Mouse (Mus musculus): ENCODE results near the gene Sema4d.
"Not testable (repeated sequence)": the region's sequence is repeated elsewhere in the genome, so short reads cannot be mapped to it uniquely, and the experiment has no call there.

The Sema4d gene

DNA sequence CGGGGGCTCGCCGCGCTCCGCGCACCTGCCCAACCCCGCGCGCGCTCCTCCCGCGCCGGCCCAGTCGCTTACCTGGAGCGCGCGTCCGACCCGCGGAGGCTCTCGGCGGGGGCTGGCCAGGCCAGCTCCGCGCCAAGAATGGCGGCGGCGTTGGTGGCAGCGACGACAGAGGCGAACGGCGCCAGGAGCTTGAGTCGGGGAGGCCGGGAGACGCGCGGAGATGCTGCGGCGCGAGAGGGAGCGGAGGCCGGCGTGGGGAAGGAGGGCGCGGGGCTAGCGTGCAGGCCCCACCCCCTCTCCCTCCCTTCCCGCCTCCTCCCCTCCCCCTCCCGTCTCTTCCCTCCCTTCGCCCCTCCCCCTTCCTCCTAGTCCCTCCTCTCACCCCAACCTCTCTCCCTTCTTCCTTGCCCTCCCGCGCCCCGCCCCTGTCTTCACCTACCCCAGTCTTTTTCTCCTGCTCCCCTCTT is at the start of gene Sema4d:
Sema4d (minus strand) TSS at position 323 of the 467 bp plus-strand sequence.
- Histone ChIP-seq H3K36me3 (ENCODE audit: control insufficient read depth, insufficient read depth, low read length, poor library complexity, severe bottlenecking) (no peaks in the 10 kb centered on the region), H3K27me3 (ENCODE audit: control insufficient read depth, insufficient read depth, low read length, poor library complexity, severe bottlenecking) (no peaks in the 10 kb centered on the region)
- peak; percentile 79 for DNase-seq (ENCODE audit: low read depth, low spot score)

GRCm38 (mm10) chr13:51843298-51843697 is 49.8 kb upstream of the Sema4d start:
- DNase-seq (ENCODE audit: low read depth, low spot score), result no peak
- H3K27me3 ChIP-seq (ENCODE audit: control insufficient read depth, insufficient read depth, low read length, poor library complexity, severe bottlenecking), result no peaks in the 10 kb centered on the region
- H3K36me3 ChIP-seq (ENCODE audit: control insufficient read depth, insufficient read depth, low read length, poor library complexity, severe bottlenecking), result no peaks in the 10 kb centered on the region

DNA sequence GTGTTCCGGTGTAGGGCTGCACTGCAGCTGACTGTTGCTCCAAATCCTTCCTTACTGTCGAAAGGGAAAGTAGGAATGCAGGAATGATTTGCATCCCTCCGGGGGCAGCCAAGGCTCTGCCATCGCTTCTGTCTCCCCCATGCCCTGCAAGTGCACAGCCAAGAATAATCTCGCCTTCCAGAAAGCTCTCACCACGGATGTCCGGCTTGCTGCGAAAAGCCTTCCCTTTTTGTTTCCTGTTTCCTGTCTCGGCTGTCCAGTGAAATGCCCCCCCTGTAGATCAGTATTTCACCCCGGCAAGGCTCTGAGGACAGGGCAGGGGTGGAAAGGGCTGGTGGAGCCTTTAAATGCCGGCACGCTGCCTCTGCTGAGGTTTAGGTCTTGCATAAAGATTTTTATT is 49.2 kb upstream of the Sema4d start:
- no peak for DNase-seq (ENCODE audit: low read depth, low spot score)
- Histone ChIP-seq H3K36me3 (ENCODE audit: control insufficient read depth, insufficient read depth, low read length, poor library complexity, severe bottlenecking) (no peaks in the 10 kb centered on the region), H3K27me3 (ENCODE audit: control insufficient read depth, insufficient read depth, low read length, poor library complexity, severe bottlenecking) (no peaks in the 10 kb centered on the region)

DNA sequence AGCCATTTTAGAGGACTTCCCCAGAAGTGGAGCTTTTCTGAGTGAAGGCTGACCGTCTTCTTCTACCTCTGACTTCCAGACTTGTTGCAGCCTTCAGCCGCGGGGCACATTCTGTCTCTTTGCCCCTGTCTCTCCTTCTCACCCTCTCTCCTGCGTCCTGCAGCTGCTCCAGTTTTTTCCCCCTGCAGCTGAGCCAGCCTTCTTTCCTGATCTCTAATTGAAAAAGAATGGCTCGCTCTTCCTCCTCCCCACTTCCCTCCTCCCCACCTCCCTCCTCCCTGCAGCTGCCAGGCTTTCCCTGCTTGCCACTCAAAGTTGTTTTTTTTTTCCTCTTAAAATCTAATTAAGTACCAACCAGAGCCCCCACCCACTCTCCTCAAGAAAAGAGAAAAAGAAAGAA is 48.6 kb upstream of the Sema4d start:
- DNase-seq (ENCODE audit: low read depth, low spot score), result no peak
- no peaks in the 10 kb centered on the region for H3K27me3 ChIP-seq (ENCODE audit: control insufficient read depth, insufficient read depth, low read length, poor library complexity, severe bottlenecking)
- H3K36me3 ChIP-seq (ENCODE audit: control insufficient read depth, insufficient read depth, low read length, poor library complexity, severe bottlenecking), result no peaks in the 10 kb centered on the region

DNA sequence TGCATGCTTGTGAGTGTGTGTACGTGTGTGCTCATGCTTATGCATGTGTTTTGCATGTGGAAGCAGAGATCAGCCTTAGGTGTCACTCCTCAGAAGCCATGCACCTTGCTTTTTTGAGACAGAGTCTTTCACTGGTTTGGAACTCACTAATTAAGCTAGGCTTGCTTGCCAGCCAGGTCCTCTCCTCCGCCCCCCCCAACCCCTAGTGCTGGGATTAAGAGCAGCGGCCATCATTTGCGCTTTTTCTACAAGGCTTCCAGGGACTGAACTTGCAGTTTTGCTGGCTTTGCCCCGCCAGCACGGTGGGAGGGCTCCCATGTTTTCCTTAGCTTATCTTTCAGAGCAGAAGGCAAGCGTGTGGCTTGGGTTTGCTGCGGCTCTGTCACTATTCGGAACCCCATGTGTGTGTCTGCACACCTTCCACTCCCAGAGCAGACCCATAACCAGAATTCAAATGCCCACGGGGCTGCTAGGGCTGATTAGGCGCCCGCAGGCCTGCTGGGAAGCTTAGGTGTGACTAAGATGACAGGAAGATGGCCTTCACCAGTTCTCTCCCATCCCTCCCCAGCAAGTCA is 48.1 kb upstream of the Sema4d start:
- no peak for DNase-seq (ENCODE audit: low read depth, low spot score)
- Histone ChIP-seq H3K27me3 (ENCODE audit: control insufficient read depth, insufficient read depth, low read length, poor library complexity, severe bottlenecking) (no peaks in the 10 kb centered on the region), H3K36me3 (ENCODE audit: control insufficient read depth, insufficient read depth, low read length, poor library complexity, severe bottlenecking) (no peaks in the 10 kb centered on the region)

GRCm38 (mm10) chr13:51840702-51841101 is 47.2 kb upstream of the Sema4d start:
- Histone ChIP-seq H3K27me3 (ENCODE audit: control insufficient read depth, insufficient read depth, low read length, poor library complexity, severe bottlenecking) (no peaks in the 10 kb centered on the region), H3K36me3 (ENCODE audit: control insufficient read depth, insufficient read depth, low read length, poor library complexity, severe bottlenecking) (no peaks in the 10 kb centered on the region)
- no peak for DNase-seq (ENCODE audit: low read depth, low spot score)

DNA sequence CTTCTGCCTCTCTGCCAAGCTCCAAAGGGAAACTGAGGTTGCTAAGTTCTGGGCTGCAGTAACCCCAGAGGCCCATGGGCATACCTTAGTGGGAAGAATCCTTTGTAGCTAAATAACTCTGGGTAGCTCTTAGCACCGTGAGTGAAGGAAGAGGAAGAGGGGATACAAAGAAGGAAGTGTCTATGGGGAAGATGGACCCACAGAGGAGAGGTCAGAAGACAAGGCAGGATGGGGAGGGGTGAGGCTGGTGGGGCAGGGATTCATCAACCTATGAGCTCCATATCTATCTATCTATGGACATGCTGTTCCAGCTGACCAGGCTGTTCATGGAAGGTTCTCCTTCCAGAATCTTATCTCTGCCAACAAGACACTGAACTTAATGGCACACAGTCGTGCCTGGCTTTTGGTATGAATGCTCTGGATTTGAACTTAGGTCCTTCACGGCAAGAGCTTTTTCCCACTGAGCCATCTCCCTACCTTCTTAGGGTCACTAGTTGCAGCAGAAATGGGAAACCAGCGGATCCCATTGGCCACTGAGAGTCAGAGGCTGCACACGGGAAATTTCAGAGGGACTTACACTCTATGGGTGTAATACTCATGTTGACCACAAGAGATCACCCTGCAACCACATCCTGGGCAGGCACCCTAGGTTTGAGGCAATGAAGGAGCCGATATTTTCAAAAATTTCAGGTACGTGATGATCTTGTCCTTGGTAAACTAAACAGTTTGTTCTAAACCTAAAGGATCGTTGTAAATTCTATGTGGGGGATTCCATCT is 45.9 kb upstream of the Sema4d start:
- DNase-seq (ENCODE audit: low read depth, low spot score), result peak; percentile 83
- H3K27me3 ChIP-seq (ENCODE audit: control insufficient read depth, insufficient read depth, low read length, poor library complexity, severe bottlenecking), result no peaks in the 10 kb centered on the region
- no peaks in the 10 kb centered on the region for H3K36me3 ChIP-seq (ENCODE audit: control insufficient read depth, insufficient read depth, low read length, poor library complexity, severe bottlenecking)

DNA sequence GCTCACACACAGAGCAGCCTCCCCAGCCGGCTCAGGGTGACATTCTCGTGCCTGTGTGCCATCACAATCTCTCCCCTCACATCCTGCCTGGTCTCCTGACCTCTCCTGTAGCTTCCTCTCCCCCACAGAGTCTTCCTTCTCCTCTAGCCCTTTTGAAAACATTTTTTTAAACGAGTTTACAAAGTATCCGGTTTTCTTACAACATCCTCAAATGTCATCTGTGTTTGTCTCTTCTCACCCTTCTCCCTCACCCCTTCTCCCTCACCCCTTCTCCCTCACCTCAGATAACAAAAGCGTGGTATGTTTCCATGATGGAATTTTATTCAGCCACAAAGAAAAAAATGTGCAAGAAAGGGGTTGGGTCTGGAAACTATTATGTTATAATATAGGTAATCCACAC is 43.9 kb upstream of the Sema4d start:
- DNase-seq (ENCODE audit: low read depth, low spot score), result no peak
- Histone ChIP-seq H3K27me3 (ENCODE audit: control insufficient read depth, insufficient read depth, low read length, poor library complexity, severe bottlenecking) (no peaks in the 10 kb centered on the region), H3K36me3 (ENCODE audit: control insufficient read depth, insufficient read depth, low read length, poor library complexity, severe bottlenecking) (no peaks in the 10 kb centered on the region)

- not testable (repeated sequence) for DNase-seq (ENCODE audit: low read depth, low spot score); H3K27me3 ChIP-seq (ENCODE audit: control insufficient read depth, insufficient read depth, low read length, poor library complexity, severe bottlenecking); H3K36me3 ChIP-seq (ENCODE audit: control insufficient read depth, insufficient read depth, low read length, poor library complexity, severe bottlenecking)
Observed at GRCm38 (mm10) chr13:51835208-51835607, 41.7 kb upstream of the Sema4d start.

- H3K27me3 ChIP-seq (ENCODE audit: control insufficient read depth, insufficient read depth, low read length, poor library complexity, severe bottlenecking), result no peaks in the 10 kb centered on the region
- no peak for DNase-seq (ENCODE audit: low read depth, low spot score)
- H3K36me3 ChIP-seq (ENCODE audit: control insufficient read depth, insufficient read depth, low read length, poor library complexity, severe bottlenecking), result no peaks in the 10 kb centered on the region
Observed at GRCm38 (mm10) chr13:51834520-51834919, 41.0 kb upstream of the Sema4d start.

DNA sequence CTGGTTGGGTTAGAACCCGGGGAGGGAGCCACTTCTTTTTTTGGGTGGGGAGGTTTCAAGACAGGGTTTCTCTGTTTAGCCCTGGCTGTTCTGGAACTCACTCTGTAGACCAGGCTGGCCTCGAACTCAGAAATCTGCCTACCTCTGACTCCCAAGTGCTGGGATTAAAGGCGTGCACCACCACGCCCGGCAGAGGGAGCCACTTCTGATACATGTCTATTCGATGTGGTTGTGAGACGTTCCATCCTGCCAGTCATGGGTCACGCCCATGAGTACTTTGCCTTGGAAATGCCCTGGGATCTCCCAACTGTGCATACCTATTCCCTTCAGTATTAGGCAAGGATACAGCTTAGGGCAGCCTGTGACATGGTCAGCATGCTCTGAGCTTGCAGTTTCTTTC is 40.5 kb upstream of the Sema4d start:
- DNase-seq (ENCODE audit: low read depth, low spot score), result not testable (repeated sequence)

GRCm38 (mm10) chr13:51833611-51834010 is 40.1 kb upstream of the Sema4d start:
- no peaks in the 10 kb centered on the region for H3K27me3 ChIP-seq (ENCODE audit: control insufficient read depth, insufficient read depth, low read length, poor library complexity, severe bottlenecking)
- no peaks in the 10 kb centered on the region for H3K36me3 ChIP-seq (ENCODE audit: control insufficient read depth, insufficient read depth, low read length, poor library complexity, severe bottlenecking)
- DNase-seq (ENCODE audit: low read depth, low spot score), result no peak

More for the DNA sequence above, 40.5 kb upstream of the Sema4d start:
- not testable (repeated sequence) for H3K27me3 ChIP-seq (ENCODE audit: control insufficient read depth, insufficient read depth, low read length, poor library complexity, severe bottlenecking); H3K36me3 ChIP-seq (ENCODE audit: control insufficient read depth, insufficient read depth, low read length, poor library complexity, severe bottlenecking)

GRCm38 (mm10) chr13:51832491-51832890 is 38.9 kb upstream of the Sema4d start:
- Histone ChIP-seq H3K36me3 (ENCODE audit: control insufficient read depth, insufficient read depth, low read length, poor library complexity, severe bottlenecking) (no peaks in the 10 kb centered on the region), H3K27me3 (ENCODE audit: control insufficient read depth, insufficient read depth, low read length, poor library complexity, severe bottlenecking) (no peaks in the 10 kb centered on the region)
- DNase-seq (ENCODE audit: low read depth, low spot score), result peak; percentile 18

- DNase-seq (ENCODE audit: low read depth, low spot score), result peak; percentile 77
- Histone ChIP-seq H3K36me3 (ENCODE audit: control insufficient read depth, insufficient read depth, low read length, poor library complexity, severe bottlenecking) (no peaks in the 10 kb centered on the region), H3K27me3 (ENCODE audit: control insufficient read depth, insufficient read depth, low read length, poor library complexity, severe bottlenecking) (no peaks in the 10 kb centered on the region)
Observed at GRCm38 (mm10) chr13:51830744-51831450, 37.4 kb upstream of the Sema4d start.

GRCm38 (mm10) chr13:51823822-51824495 is 30.4 kb upstream of the Sema4d start:
- Histone ChIP-seq H3K36me3 (ENCODE audit: control insufficient read depth, insufficient read depth, low read length, poor library complexity, severe bottlenecking) (no peaks in the 10 kb centered on the region), H3K27me3 (ENCODE audit: control insufficient read depth, insufficient read depth, low read length, poor library complexity, severe bottlenecking) (no peaks in the 10 kb centered on the region)
- no peak for DNase-seq (ENCODE audit: low read depth, low spot score)

Measured in splenic B cell, adult 2 months (primary cell).